Mouse (Mus musculus): ENCODE data around the gene Chic2. TPM values are rescaled to one million over a fixed set of nuclear protein-coding genes. Genes with fewer than 3 reads are reported as not detected.

Gene Chic2
- polyA plus RNA-seq, 1 experiment from 2014 or later: 40.0 TPM

DNA sequence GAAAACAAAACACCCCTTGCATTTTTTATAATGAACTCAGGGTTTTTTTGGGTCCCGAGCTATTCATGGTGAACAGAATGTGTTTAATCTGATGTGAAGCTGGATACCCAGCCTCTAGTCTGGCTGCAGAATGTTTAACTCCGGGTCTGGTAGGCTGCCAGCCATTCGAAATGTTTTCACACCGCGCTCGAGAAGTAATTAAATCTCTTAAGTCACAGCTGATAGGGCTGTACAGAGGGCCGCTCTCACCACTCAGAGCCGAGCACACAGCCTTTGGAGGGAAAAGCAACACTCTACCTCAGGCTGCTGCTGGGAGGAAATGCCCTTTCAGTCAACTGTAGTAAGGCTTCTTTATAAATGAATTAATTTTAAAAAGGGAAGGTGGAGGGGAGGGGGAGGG, 49.6 kb downstream of the Chic2 start:
- Histone ChIP-seq H3K9me3 (replicated peaks) (peaks cover 3% of the 10 kb centered on the region; the same call in 1 of the 2 replicates), H3K4me3 (no peak overlapping the region), H3K27me3 (ENCODE audit: low read depth, poor library complexity, severe bottlenecking) (no peaks in the 10 kb centered on the region), H3K36me3 (peaks cover 54% of the 10 kb centered on the region), H3K4me1 (no peaks in the 10 kb centered on the region), H3K27ac (no peak overlapping the region)
- WGBS: 90% methylated on average over 8 of the region's 8 CpGs
- no peak for DNase-seq (ENCODE audit: low spot score)

DNA sequence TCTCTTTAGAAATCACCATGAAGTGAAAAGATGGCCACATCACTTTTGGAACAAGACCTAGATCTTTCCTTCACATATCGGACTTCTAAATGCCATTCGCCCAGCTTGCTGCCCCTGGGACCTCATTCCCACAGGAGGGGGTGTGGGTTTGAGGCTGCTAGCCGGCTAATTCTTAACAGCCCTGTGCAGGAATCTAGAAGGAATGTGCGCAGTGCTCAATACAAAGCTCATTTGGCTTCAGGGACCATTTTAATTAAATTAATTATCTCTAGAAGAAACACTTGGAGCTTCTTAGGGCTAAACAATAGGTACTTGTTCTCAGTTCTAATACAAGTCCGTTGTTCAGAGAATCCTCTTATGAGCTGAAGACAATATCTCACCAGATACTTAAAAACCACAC, 60.5 kb downstream of the Chic2 start:
- Histone ChIP-seq H3K4me1 (peaks cover 36% of the 10 kb centered on the region), H3K9me3 (replicated peaks) (0 out of 2 replicates have a peak, but pooled peaks cover 3% of the 10 kb centered on the region), H3K4me3 (no peak overlapping the region), H3K27ac (0 out of 2 replicates have a peak overlapping the region, but pooled peaks have one; percentile 23), H3K27me3 (ENCODE audit: low read depth, poor library complexity, severe bottlenecking) (no peaks in the 10 kb centered on the region), H3K36me3 (0 out of 2 replicates have a peak, but pooled peaks cover 3% of the 10 kb centered on the region)
- no peak for DNase-seq (ENCODE audit: low spot score)
- 67% methylated on average over 5 of the region's 5 CpGs for WGBS

DNA sequence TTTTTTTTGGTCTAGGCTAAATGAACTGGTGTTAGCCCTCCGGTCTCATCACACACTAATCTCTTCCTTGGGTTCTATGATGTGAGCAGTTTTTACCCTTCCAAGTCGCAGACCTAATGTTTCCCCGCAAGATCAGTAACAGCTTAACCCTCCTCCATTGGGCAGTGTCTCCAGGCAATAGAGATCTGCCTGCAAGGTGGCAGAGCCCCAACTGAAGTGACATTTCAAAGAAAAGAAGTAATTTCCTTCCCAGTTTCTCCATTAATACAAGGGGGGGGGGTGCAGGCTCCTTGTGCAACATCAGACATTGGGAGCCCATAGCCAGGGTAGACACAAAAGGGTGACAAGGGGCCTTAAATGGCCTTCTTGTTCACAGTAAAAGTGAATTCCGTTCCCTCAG, 64.0 kb downstream of the Chic2 start:
- Histone ChIP-seq H3K27ac (no peak overlapping the region), H3K4me1 (peaks cover 40% of the 10 kb centered on the region), H3K36me3 (no peaks in the 10 kb centered on the region), H3K27me3 (ENCODE audit: low read depth, poor library complexity, severe bottlenecking) (no peaks in the 10 kb centered on the region; the same call in 1 of the 2 replicates), H3K9me3 (replicated peaks) (no peaks in the 10 kb centered on the region), H3K4me3 (no peak overlapping the region)
- whole genome bisulfite sequencing: 71% methylated on average over 4 of the region's 4 CpGs
- DNase-seq (ENCODE audit: low spot score): no peak

DNA sequence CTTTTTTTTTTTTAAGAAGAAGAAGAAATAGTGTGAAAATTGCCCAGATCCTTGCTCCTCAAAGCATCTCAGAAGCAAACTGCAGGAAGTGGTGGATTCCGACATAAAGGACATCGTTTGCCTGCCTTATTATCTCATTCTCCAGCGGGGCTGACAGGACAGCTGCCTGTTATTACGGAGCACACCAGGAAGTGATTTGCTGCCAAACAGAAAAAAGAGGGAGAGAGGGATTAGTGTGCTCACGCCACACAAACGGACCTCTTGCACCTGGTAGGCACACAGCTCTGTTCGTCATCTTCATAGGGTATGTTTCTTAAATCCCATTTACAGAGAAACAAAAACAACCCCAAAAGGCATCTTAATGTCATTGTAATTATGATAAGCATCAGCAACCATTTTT, 64.4 kb downstream of the Chic2 start:
- H3K4me3 ChIP-seq: no peak overlapping the region
- H3K27ac ChIP-seq: no peak overlapping the region

DNA sequence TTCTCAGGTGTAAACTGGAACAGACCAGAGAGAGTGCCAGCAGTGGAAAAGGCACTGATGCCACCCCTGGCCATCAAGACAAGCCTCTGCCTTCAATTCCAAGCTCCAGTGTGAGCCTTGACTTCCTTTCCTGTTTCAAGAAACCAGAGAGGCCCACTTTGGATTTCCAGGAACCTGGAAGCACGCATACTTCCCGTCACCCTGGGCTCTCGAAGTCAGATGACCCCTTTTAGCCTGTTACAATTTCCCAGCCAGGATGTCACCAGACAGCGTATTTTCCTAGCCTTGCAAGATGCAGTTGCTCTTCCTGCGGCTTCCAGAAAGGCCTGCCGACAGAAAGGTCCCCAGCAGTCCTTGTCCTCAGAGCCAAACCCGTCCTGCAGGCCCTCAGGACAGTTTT, 65.0 kb downstream of the Chic2 start:
- WGBS: 53% methylated on average over 7 of the region's 7 CpGs
- Histone ChIP-seq H3K36me3 (no peaks in the 10 kb centered on the region), H3K9me3 (replicated peaks) (no peaks in the 10 kb centered on the region), H3K27ac (peak overlapping the region; percentile 57; the same call in 1 of the 2 replicates), H3K4me3 (no peak overlapping the region), H3K27me3 (ENCODE audit: low read depth, poor library complexity, severe bottlenecking) (no peaks in the 10 kb centered on the region; the same call in 1 of the 2 replicates), H3K4me1 (peaks cover 50% of the 10 kb centered on the region)
- no peak for DNase-seq (ENCODE audit: low spot score)

More for the DNA sequence above, 64.4 kb downstream of the Chic2 start:
- 15% methylated on average over 7 of the region's 7 CpGs for WGBS
- no peak for DNase-seq (ENCODE audit: low spot score)
- Histone ChIP-seq H3K36me3 (no peaks in the 10 kb centered on the region), H3K27me3 (ENCODE audit: low read depth, poor library complexity, severe bottlenecking) (no peaks in the 10 kb centered on the region; the same call in 1 of the 2 replicates), H3K9me3 (replicated peaks) (no peaks in the 10 kb centered on the region), H3K4me1 (peaks cover 44% of the 10 kb centered on the region)

DNA sequence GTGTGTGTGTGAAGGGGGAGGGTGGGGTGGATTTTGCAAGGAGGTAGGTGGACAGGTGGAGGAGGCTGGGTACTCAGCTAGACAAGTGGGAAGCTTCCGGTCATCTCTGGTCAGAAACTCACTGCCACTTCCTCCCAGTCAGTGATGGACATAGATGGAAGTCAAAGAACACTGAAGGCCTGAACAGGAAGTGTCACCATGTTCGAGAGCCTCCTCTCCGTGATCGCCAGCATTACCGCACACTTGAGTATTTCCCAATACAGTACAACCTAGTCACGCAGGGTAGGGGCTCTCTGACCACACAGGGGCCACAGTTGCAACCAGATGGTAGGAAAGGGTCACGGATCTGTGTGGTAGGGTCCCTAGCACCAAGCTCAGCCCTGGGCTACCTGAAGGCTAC, 69.1 kb downstream of the Chic2 start:
- 93% methylated on average over 7 of the region's 7 CpGs for WGBS

DNA sequence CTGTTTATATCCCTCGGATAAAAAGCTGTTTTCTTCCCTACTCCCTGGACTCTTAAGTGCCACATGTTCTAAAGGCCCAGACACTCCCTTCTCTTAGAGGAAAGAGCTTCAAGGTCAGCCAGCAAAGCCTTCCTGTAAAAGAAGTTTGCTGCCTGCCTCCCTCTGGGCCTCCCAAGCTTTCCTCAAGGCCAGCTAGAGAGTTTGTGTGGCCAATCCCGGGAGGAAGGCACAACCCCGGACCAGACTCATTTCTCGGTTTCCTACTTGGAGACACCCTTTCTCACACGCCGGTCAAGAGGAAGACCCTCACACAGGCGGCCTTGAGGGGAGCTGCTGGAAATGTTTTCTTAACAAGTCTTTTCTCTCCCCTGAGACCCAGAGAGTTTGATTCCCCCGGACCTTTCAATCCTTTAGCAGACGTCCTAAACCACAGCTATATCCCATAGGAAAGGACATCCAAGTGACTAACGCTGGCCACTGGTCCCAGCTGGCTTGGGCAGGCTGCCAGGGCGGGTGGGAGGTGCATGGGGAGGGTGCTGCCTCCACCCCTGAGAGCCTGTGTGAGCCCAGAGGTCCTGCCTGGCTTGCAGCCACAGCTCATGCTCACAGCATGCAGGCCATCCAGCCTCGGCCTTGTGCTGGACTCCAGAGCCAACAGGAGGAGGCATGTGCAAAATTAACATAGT, 69.7 kb downstream of the Chic2 start:
- Histone ChIP-seq H3K27ac (peak overlapping the region; percentile 79), H3K27me3 (ENCODE audit: low read depth, poor library complexity, severe bottlenecking) (no peaks in the 10 kb centered on the region; the same call in 1 of the 2 replicates), H3K36me3 (no peaks in the 10 kb centered on the region), H3K4me1 (peaks cover 30% of the 10 kb centered on the region), H3K4me3 (no peak overlapping the region), H3K9me3 (replicated peaks) (no peaks in the 10 kb centered on the region)
- WGBS: 67% methylated on average over 12 of the region's 12 CpGs
- peak; percentile 45 for DNase-seq (ENCODE audit: low spot score)

More for the DNA sequence above, 69.1 kb downstream of the Chic2 start:
- Histone ChIP-seq H3K36me3 (no peaks in the 10 kb centered on the region), H3K27ac (peak overlapping the region; percentile 79), H3K9me3 (replicated peaks) (no peaks in the 10 kb centered on the region), H3K4me3 (no peak overlapping the region), H3K27me3 (ENCODE audit: low read depth, poor library complexity, severe bottlenecking) (no peaks in the 10 kb centered on the region; the same call in 1 of the 2 replicates), H3K4me1 (peaks cover 36% of the 10 kb centered on the region)
- DNase-seq (ENCODE audit: low spot score): no peak

DNA sequence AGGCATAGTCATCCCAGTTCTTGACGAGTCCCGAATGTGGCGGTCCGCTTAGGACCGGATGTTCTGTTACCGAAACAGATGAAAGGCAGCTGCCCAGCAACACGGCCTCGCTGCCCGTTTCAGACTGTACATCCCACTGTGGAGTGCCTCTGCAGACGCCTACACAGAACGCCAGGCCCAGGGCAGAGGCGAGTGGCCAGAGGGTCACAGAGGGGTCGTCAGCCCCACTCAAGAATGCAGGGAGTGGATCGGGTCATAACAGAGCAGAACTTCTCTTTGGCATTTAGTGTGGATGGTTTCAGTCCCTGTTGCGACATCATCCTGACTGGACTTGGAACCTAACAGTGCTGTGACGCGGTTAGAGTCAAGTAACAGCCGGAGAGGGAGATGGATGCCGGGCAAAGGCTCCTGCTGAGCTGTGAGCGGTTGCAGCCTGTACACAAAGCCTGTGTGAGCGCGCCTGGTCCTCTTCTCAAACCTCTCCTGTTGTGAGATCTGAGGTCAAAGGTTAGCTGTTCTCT, 70.5 kb downstream of the Chic2 start:
- Histone ChIP-seq H3K9me3 (replicated peaks) (no peaks in the 10 kb centered on the region), H3K4me3 (no peak overlapping the region), H3K27ac (peak overlapping the region; percentile 79), H3K4me1 (peaks cover 24% of the 10 kb centered on the region), H3K36me3 (no peaks in the 10 kb centered on the region), H3K27me3 (ENCODE audit: low read depth, poor library complexity, severe bottlenecking) (no peaks in the 10 kb centered on the region; the same call in 1 of the 2 replicates)
- WGBS: 50% methylated on average over 22 of the region's 22 CpGs
- DNase-seq (ENCODE audit: low spot score): peak; percentile 52

DNA sequence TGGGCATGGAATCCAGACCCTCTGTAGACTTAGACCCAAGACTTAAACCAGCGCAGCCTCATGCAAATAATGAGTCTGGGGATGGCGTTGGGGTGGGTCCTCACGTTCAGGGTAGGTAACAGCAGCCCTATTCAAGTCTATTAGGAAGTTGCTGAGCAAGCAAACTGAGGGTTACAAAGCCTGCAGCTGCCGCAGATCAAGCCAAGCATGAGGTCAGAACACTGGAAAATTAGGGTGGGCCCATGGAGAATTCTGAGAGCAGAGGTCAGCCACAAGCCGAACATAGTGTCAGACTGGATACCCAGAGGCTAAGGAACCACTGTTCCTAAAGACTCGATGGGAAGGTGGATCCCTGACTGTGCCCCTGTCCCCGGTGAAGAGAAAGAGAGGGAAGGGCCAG, 73.2 kb downstream of the Chic2 start:
- Histone ChIP-seq H3K4me3 (no peak overlapping the region), H3K36me3 (no peaks in the 10 kb centered on the region), H3K27ac (no peak overlapping the region), H3K9me3 (replicated peaks) (no peaks in the 10 kb centered on the region), H3K27me3 (ENCODE audit: low read depth, poor library complexity, severe bottlenecking) (no peaks in the 10 kb centered on the region), H3K4me1 (peaks cover 24% of the 10 kb centered on the region)
- DNase-seq (ENCODE audit: low spot score): no peak
- 82% methylated on average over 7 of the region's 7 CpGs for WGBS

DNA sequence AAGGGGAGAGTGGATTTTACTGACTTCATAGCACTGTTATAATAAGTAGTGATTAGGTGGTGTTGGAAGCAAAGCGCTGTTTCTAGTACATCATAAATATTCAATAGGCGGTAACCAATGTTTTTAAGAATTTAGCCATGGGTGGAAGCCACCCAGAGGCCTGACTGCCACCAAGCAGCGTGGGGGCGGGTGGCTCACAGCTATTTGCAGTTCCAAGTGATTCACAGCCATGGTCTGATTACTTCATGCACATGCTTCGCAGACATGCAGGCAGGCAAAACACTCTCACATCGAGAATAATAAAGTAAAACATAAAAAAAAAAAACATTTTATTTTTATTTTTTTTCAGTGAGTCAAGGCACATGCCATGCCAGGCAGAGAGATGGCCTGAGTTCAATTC, 75.2 kb downstream of the Chic2 start:
- Histone ChIP-seq H3K27me3 (ENCODE audit: low read depth, poor library complexity, severe bottlenecking) (no peaks in the 10 kb centered on the region), H3K4me1 (peaks cover 8% of the 10 kb centered on the region), H3K36me3 (no peaks in the 10 kb centered on the region), H3K9me3 (replicated peaks) (no peaks in the 10 kb centered on the region), H3K4me3 (no peak overlapping the region), H3K27ac (no peak overlapping the region)
- DNase-seq (ENCODE audit: low spot score): no peak
- 94% methylated on average over 6 of the region's 6 CpGs for WGBS

DNA sequence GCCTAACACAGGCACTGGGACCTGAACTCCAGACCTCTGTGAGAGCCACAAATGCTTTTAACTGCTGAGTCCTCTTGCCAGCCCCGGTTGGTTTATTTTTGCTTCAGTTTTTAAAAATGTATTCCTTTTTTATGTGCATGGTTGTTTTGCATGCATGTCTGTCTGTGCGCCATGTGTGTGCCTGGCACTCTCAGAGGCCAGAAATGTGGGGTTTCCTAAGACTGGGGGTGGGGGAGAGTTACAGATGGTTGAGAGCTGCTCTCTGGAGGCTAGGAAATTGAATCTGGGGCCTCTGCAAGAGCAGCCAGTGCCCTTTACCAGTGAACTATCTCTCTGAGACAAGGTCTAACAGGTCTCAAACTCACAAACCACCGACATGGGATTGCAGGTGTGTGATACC, 76.7 kb downstream of the Chic2 start:
- DNase-seq (ENCODE audit: low spot score): no peak
- 85% methylated on average over 3 of the region's 3 CpGs for WGBS
- Histone ChIP-seq H3K27me3 (ENCODE audit: low read depth, poor library complexity, severe bottlenecking) (no peaks in the 10 kb centered on the region), H3K4me1 (peaks cover 2% of the 10 kb centered on the region; the same call in 1 of the 2 replicates), H3K36me3 (no peaks in the 10 kb centered on the region), H3K9me3 (replicated peaks) (no peaks in the 10 kb centered on the region), H3K27ac (no peak overlapping the region), H3K4me3 (no peak overlapping the region)

DNA sequence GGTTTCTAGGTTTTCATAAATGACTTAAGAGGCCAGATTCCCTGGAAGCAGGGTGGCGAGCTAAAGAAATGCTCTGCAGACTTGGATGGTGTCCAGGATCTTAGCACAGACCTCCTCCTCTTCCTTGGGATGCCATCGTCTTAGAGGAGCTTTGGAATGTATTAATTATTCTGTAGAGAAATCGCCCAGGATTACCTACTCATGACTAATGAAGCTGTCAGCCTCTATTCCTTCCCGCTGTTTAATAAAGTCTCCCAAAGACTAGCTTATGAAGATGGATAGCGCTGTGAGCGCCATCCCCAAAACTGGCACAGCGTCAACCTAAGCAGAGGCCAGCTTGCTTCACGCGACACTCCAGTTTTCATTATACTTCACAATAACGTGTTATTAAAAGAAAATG, 77.7 kb downstream of the Chic2 start:
- 81% methylated on average over 10 of the region's 10 CpGs for WGBS
- H3K27me3 ChIP-seq (ENCODE audit: low read depth, poor library complexity, severe bottlenecking): no peaks in the 10 kb centered on the region
- no peak overlapping the region for H3K27ac ChIP-seq
- H3K9me3 ChIP-seq (replicated peaks): no peaks in the 10 kb centered on the region
- DNase-seq (ENCODE audit: low spot score): no peak
- H3K4me1 ChIP-seq: peaks cover 4% of the 10 kb centered on the region; the same call in 1 of the 2 replicates
- H3K36me3 ChIP-seq: no peaks in the 10 kb centered on the region
- H3K4me3 ChIP-seq: no peak overlapping the region

DNA sequence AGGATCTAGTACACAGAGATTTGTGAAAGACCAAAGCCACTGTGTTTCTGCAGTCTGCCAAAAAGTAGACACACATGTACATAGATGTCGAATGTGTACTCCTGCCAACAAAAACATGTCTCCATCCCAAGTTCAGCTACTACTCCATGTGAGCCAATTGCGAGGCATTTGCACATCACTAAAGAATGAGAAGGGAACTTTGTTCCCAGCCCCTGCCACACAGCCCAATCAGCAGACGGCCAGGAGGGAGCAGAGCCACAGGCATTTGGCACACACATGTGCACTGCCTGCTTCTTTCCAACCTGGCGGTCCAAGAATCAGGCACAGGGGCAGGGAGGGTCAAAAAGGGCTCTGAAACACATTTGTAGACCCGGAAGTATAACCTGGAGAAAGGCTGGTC, 81.8 kb downstream of the Chic2 start:
- no peaks in the 10 kb centered on the region for H3K9me3 ChIP-seq (replicated peaks)
- no peak for DNase-seq (ENCODE audit: low spot score)
- H3K27me3 ChIP-seq (ENCODE audit: low read depth, poor library complexity, severe bottlenecking): peaks cover 14% of the 10 kb centered on the region
- peak overlapping the region; percentile 37; the same call in 1 of the 2 replicates for H3K27ac ChIP-seq
- H3K36me3 ChIP-seq: no peaks in the 10 kb centered on the region
- H3K4me3 ChIP-seq: no peak overlapping the region
- peaks cover 18% of the 10 kb centered on the region for H3K4me1 ChIP-seq
- WGBS: 64% methylated on average over 5 of the region's 5 CpGs
